Mouse (Mus musculus): ENCODE data around the gene Gal3st2b. TPM values are rescaled to one million over a fixed set of nuclear protein-coding genes. Genes with fewer than 3 reads are reported as not detected.
A peak's percentile ranks its signal among the peaks of the same experiment; 100 is the strongest.
"Not testable (repeated sequence)": the region's sequence is repeated elsewhere in the genome, so short reads cannot be mapped to it uniquely, and the experiment has no call there.

The Gal3st2b gene
- total RNA-seq (2021) = under 1 TPM; 0.64 to 0.76 TPM
- 0.32 and 1.7 TPM in 2 replicates for polyA plus RNA-seq (2012; rRNA removed)
- long read RNA-seq, partial matches to known transcripts = 1 of 1 reads
- long read RNA-seq, other reads (novel, unspliced or antisense) = 0 of 1 reads

- H3K27ac ChIP-seq; H3K4me1 ChIP-seq (ENCODE audit: control insufficient read depth, insufficient read depth, low read length); H3K27me3 ChIP-seq (ENCODE audit: control insufficient read depth, insufficient read depth, low read length); DNase-seq; H3K79me2 ChIP-seq (replicated peaks; ENCODE audit: control insufficient read depth, insufficient read depth, low read length); H3K9ac ChIP-seq (ENCODE audit: low read depth, low read length); H3K36me3 ChIP-seq (ENCODE audit: control insufficient read depth, insufficient read depth, low read length); H3K4me3 ChIP-seq: not testable (repeated sequence)
- intact Hi-C loops (cut with DNase I) = loop anchor here (5.0 to 10.0 kb wide), 2 partner anchors 83 to 159 kb away; no protein-coding TSS in a partner anchor
- WGBS = 66% methylated on average over 2 of the region's 2 CpGs
These were observed at the start of gene Gal3st2b for GRCm38 (mm10) chr1:93918011-93918410. TSS of gene Gal3st2b (plus strand) at chr1:93918311.

GRCm38 (mm10) chr1:93871594-93872105, 46.5 kb upstream of the Gal3st2b start:
- H3K9ac ChIP-seq (ENCODE audit: low read depth, low read length); H3K4me1 ChIP-seq (ENCODE audit: control insufficient read depth, insufficient read depth, low read length); H3K4me3 ChIP-seq; H3K27me3 ChIP-seq (ENCODE audit: control insufficient read depth, insufficient read depth, low read length); H3K36me3 ChIP-seq (ENCODE audit: control insufficient read depth, insufficient read depth, low read length); intact Hi-C loops (cut with DNase I); DNase-seq; H3K79me2 ChIP-seq (replicated peaks; ENCODE audit: control insufficient read depth, insufficient read depth, low read length); H3K27ac ChIP-seq: not testable (repeated sequence)
- 23% methylated on average over 1 of the region's 1 CpGs for WGBS

DNA sequence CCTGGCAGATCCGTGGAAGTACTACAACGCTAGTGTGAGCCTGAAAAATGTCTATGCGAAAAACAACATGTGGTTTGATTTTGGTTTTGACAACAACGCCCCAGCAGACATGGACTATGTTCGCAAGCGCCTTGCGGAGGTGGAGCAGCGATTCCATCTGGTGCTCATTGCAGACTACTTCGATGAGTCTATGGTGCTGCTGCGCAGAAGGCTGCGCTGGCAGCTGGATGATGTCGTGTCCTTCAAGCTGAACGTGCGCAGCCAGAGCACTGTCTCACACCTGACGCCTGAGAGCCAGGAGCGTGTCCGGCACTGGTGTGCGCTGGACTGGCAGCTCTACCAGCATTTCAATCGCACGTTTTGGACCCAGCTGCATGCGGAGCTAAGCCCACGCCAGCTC, 43.7 kb upstream of the Gal3st2b start:
- H3K9ac ChIP-seq (ENCODE audit: low read depth, low read length); H3K27me3 ChIP-seq (ENCODE audit: control insufficient read depth, insufficient read depth, low read length); H3K36me3 ChIP-seq (ENCODE audit: control insufficient read depth, insufficient read depth, low read length); H3K27ac ChIP-seq; H3K4me1 ChIP-seq (ENCODE audit: control insufficient read depth, insufficient read depth, low read length); DNase-seq; H3K79me2 ChIP-seq (replicated peaks; ENCODE audit: control insufficient read depth, insufficient read depth, low read length); H3K4me3 ChIP-seq; intact Hi-C loops (cut with DNase I): not testable (repeated sequence)
- WGBS = 94% methylated on average over 13 of the region's 22 CpGs

DNA sequence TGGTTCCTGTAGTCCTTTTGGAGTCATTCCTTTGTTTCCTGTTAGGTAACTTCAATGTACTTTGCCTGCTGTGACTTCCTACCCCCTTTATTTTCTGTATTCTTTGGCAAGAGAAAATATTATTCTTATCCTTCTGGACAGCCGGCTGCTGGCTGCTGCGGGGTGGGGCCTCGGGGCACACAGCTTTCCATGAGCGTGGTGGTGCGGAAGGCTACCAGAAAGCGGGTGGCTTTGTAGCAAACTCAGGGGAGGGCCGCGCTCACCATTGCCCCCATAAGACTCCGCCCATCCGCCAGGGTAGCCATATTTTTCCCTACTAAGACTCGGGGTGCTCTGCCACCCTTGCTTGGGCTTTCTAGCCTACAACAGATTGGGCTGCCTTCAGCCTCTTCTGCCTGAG, 36.3 kb upstream of the Gal3st2b start:
- DNase-seq = not testable (repeated sequence)

DNA sequence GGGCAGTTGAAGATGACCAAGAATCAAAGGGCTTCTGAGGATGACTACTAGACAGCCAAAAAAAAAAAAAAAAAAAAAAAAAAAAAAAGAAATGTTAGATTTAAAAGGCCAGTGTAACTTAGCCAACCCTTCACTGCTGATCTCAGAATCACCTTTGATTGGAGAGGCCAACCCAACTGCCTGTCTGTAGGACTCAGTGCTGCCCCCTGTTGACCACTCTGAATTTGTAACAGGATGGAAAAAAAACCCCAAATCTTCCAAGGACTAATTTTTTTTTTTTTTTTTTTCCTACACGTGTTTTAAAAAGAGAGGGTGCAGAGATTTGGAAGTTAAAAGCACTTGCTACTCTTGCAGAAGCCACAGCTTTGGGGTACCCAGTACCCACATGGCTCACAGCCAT, 27.2 kb upstream of the Gal3st2b start:
- DNase-seq; H3K4me1 ChIP-seq (ENCODE audit: control insufficient read depth, insufficient read depth, low read length); H3K36me3 ChIP-seq (ENCODE audit: control insufficient read depth, insufficient read depth, low read length); intact Hi-C loops (cut with DNase I); H3K27me3 ChIP-seq (ENCODE audit: control insufficient read depth, insufficient read depth, low read length); H3K79me2 ChIP-seq (replicated peaks; ENCODE audit: control insufficient read depth, insufficient read depth, low read length); H3K9ac ChIP-seq (ENCODE audit: low read depth, low read length); H3K27ac ChIP-seq; H3K4me3 ChIP-seq: not testable (repeated sequence)
- WGBS = 55% methylated on average over 1 of the region's 1 CpGs
- peak; percentile 22; the same call in 1 of the 2 replicates for TF ChIP-seq CTCF (IDR thresholded peaks at IDR 0.05)

More for the DNA sequence above, 36.3 kb upstream of the Gal3st2b start:
- H3K9ac ChIP-seq (ENCODE audit: low read depth, low read length); H3K27me3 ChIP-seq (ENCODE audit: control insufficient read depth, insufficient read depth, low read length); H3K27ac ChIP-seq; H3K36me3 ChIP-seq (ENCODE audit: control insufficient read depth, insufficient read depth, low read length); intact Hi-C loops (cut with DNase I); H3K4me3 ChIP-seq; H3K79me2 ChIP-seq (replicated peaks; ENCODE audit: control insufficient read depth, insufficient read depth, low read length); H3K4me1 ChIP-seq (ENCODE audit: control insufficient read depth, insufficient read depth, low read length): not testable (repeated sequence)
- no CpG with 5 or more reads among the region's 11 CpGs for WGBS

GRCm38 (mm10) chr1:93897395-93897794, 20.7 kb upstream of the Gal3st2b start:
- H3K9ac ChIP-seq (ENCODE audit: low read depth, low read length); H3K4me3 ChIP-seq; intact Hi-C loops (cut with DNase I); H3K4me1 ChIP-seq (ENCODE audit: control insufficient read depth, insufficient read depth, low read length); H3K79me2 ChIP-seq (replicated peaks; ENCODE audit: control insufficient read depth, insufficient read depth, low read length); H3K27me3 ChIP-seq (ENCODE audit: control insufficient read depth, insufficient read depth, low read length); H3K36me3 ChIP-seq (ENCODE audit: control insufficient read depth, insufficient read depth, low read length); DNase-seq; H3K27ac ChIP-seq: not testable (repeated sequence)
- no CpG with 5 or more reads among the region's 1 CpGs for WGBS

- intact Hi-C loops (cut with DNase I); H3K4me3 ChIP-seq; H3K79me2 ChIP-seq (replicated peaks; ENCODE audit: control insufficient read depth, insufficient read depth, low read length); H3K36me3 ChIP-seq (ENCODE audit: control insufficient read depth, insufficient read depth, low read length); H3K27me3 ChIP-seq (ENCODE audit: control insufficient read depth, insufficient read depth, low read length); H3K9ac ChIP-seq (ENCODE audit: low read depth, low read length); H3K27ac ChIP-seq; H3K4me1 ChIP-seq (ENCODE audit: control insufficient read depth, insufficient read depth, low read length): not testable (repeated sequence)
- 30% methylated on average over 4 of the region's 5 CpGs for WGBS
- DNase-seq = peak in 1 of 2 experiments; percentile 22
These were observed 16.8 kb upstream of the Gal3st2b start for GRCm38 (mm10) chr1:93901291-93901690.

GRCm38 (mm10) chr1:93906690-93907089, 11.4 kb upstream of the Gal3st2b start:
- not testable (repeated sequence) for H3K79me2 ChIP-seq (replicated peaks; ENCODE audit: control insufficient read depth, insufficient read depth, low read length); H3K9ac ChIP-seq (ENCODE audit: low read depth, low read length)
- WGBS = 27% methylated on average over 2 of the region's 5 CpGs

DNA sequence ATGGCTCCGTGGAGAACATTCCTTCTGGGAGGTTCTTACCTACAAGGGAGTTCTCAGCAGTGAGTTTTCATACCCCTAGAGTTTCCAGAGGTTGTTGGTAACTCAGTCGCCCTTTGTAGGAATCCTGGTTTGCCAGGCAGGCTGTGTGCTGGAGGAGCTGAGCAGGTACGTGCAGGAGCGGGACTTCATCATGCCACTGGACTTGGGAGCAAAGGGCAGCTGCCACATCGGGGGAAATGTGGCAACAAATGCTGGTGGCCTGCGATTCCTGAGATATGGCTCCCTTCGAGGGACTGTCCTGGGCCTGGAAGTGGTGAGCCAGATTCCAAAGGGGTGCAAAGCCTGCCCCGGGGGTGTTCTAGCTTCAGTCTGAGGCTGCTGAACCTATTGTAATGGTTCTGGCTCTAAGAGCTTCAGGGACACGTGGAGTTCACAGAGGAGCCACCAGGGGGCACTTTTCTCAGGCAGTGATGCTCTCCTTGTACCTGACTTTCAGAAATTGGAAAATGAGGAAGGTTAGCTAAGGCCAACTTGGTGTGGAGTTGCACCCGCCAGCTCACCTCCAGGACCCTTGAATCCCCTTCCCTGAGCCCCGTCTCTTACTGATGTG, 9.0 kb upstream of the Gal3st2b start:
- H3K9ac ChIP-seq (ENCODE audit: low read depth, low read length); H3K27ac ChIP-seq; H3K4me3 ChIP-seq; H3K27me3 ChIP-seq (ENCODE audit: control insufficient read depth, insufficient read depth, low read length); H3K4me1 ChIP-seq (ENCODE audit: control insufficient read depth, insufficient read depth, low read length); H3K79me2 ChIP-seq (replicated peaks; ENCODE audit: control insufficient read depth, insufficient read depth, low read length); intact Hi-C loops (cut with DNase I); DNase-seq; H3K36me3 ChIP-seq (ENCODE audit: control insufficient read depth, insufficient read depth, low read length): not testable (repeated sequence)
- no CpG with 5 or more reads among the region's 11 CpGs for WGBS

More at GRCm38 (mm10) chr1:93906690-93907089, 11.4 kb upstream of the Gal3st2b start:
- H3K27ac ChIP-seq; H3K4me3 ChIP-seq; H3K27me3 ChIP-seq (ENCODE audit: control insufficient read depth, insufficient read depth, low read length); intact Hi-C loops (cut with DNase I); H3K36me3 ChIP-seq (ENCODE audit: control insufficient read depth, insufficient read depth, low read length); DNase-seq; H3K4me1 ChIP-seq (ENCODE audit: control insufficient read depth, insufficient read depth, low read length): not testable (repeated sequence)

GRCm38 (mm10) chr1:93911877-93912276, 6.2 kb upstream of the Gal3st2b start:
- H3K27ac ChIP-seq; H3K4me3 ChIP-seq; H3K4me1 ChIP-seq (ENCODE audit: control insufficient read depth, insufficient read depth, low read length); H3K9ac ChIP-seq (ENCODE audit: low read depth, low read length); DNase-seq; H3K79me2 ChIP-seq (replicated peaks; ENCODE audit: control insufficient read depth, insufficient read depth, low read length); H3K36me3 ChIP-seq (ENCODE audit: control insufficient read depth, insufficient read depth, low read length); H3K27me3 ChIP-seq (ENCODE audit: control insufficient read depth, insufficient read depth, low read length): not testable (repeated sequence)
- intact Hi-C loops (cut with DNase I) = loop anchor here (10.0 kb wide), 1 partner anchor 77 kb away; no protein-coding TSS in a partner anchor
- WGBS = 0% methylated on average over 1 of the region's 2 CpGs
